Mouse (Mus musculus) frontal cortex, adult (tissue): ENCODE measurements around the gene 6430571L13Rik.
A peak's percentile ranks its signal among the peaks of the same experiment; 100 is the strongest.

Source experiments
- ATAC-seq: cut with Nextera tagmentation; 2 replicates; pipeline ENCODE4 v1.9.2; 2017; ENCODE audit warnings: mild to moderate bottlenecking, moderate library complexity, mixed read lengths; ENCODE audit not compliant: low TSS enrichment

Gene 6430571L13Rik

DNA sequence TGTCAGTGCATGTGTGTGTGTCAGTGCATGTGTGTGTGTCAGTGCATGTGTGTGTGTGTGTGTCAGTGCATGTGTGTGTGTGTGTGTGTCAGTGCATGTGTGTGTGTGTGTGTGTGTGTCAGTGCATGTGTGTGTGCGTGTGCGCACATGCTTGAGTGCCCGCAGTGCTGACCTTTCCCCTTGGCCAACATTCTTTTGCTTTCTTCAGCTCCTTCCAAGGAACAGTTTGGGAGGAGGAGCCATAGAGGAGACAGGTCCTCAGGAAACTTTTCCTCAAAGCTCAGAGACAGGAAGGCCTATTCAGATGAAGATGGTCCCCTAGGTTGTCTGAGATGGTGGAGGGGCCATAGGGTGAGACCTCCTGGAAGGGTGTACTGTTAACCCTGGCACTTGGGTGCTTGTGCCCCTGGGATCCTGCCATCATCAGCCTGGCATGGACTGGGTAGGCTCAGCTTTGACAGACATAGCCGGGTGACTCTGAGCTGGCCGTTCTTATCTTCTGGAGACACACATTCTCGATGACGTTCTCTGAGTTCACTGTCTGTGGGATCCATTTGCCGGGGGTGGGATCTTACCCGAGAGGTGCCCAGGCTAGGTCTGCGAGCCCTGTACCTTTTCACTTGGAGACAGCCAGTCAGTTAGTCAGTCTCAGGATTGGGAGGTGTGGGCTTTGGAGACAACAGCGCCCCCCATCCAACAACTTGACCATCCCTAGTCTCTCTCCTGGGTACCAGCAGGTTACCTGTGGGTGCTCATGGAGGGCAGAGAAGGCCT lies 33.1 kb upstream of the 6430571L13Rik start:
- no peak for ATAC-seq

DNA sequence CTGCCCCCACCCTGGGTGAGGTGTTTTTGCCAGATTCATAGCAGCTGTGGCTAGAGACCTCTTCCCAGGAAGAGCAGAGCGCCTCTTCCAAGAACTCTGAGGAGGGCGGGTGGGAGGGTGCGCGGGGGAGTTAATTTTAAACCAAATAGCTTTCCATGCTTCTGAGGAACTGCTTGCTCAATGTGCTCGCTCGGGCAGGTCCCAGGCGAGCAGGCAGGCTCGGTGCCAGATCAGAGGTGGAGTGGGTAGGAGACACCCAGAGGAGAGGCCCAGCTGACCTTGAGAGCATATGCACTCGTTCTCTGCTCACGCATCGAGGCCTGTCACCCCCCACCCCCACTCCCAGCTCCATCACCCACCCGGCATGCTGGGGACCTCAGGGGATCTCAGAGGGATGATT lies 32.5 kb upstream of the 6430571L13Rik start:
- ATAC-seq, result peak; percentile 53; the same call in 1 of the 2 replicates

DNA sequence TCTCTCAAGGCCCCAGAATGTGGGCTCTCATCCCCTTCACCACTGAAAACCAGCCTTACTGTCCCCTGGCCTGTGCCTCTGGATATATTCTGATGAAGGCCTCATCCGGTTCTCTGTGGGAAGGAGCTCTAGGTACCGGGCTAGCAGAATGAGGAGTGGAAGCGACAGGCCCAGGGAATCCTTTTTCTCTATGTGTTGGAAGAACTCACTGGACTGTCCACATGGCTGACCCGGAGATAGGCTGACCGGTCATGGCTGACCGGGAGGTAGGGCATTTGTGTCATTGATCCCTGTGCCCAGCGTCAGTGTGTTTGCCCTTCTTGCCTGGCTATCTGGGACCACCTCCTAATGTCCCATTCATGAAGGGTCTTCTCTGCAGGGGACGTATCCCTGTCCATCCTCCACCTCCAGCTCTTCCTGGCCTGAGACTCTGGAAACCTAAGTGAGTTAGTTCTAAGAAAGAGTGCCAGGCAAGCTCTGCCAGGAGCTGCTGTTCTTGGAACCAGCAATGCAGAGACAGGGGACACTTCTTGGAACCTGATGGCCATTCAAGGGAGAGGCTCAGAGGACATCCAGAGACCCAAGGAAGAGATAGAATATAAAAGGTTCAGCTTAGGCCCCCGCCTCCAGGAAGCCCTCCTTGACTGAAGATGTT lies 31.9 kb upstream of the 6430571L13Rik start:
- peak; percentile 29; the same call in 1 of the 2 replicates for ATAC-seq

DNA sequence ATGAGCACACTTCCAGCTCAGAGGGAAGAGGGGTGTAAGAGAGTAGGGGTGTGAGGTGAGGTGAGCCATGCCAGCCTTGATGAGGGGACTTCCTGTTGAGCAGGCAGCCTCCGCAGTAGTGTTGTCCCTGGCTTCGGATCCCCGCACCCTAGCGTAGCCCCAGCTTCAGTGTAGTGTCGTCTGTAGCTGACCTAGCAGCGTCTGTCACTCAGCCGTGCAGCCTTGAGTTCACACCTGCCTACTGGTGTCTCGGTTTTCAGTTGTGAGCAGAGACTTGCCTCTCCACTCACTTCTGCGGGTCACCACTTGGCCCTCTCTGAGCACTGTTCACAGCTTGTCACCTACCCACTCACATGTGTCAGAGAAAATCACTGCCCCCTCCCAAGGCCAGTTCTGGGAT lies 31.2 kb upstream of the 6430571L13Rik start:
- no peak for ATAC-seq

DNA sequence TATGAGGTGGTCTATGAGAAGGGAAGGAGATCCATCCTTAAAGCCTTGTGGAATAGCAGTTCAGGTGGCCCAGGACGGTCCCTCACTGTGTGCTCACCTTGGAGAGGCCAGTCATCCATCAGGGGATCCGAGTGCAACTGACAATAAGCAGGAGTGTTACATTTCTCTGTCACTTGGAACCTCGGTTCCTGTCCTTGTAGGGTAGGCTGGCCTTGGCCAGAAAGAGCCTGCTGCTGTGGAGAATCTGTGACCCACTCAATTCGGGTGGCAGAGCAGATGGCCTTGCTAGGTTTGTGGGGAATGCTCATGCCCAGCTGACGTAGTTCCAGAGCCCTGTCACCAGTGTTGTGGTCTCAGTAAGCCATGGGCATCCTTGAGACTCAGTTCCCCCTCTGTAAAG lies 30.8 kb upstream of the 6430571L13Rik start:
- no peak for ATAC-seq

DNA sequence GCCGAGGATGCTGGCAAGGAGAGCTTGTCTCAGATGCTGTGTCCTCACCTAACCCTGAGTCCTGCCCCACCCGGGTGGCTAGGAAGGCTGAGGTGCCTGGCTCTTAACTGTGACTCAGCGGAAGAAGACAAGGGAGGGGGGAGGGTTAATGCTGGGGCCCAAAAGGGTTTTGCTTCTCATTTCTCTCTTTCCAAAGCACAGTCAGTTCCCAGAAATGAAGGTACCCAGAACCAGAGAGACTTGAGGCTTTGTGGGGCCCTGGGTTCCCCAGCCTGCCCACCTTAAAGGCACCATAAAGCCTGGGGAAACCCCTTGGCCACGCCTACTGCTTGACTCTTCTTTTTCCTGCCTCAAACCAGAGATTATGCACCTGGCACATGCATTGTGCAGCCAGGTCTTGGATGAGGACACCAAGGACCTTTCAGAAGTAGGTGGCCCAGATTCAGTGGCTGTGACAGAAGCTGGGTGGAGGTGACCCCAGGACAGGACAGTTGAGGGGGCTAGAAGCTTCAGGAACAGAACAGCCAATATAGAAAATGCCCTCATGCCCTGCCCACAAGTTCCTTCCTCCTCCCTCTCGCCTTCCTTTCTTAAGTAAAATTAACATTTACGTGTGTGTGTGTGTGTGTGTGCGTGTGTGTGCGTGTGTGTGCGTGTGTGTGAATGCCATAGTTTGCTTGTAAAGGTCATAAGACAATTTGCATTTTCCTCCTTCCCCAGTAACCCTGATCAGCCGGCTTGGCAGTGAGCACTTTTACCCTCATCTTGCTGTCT lies 27.4 kb upstream of the 6430571L13Rik start:
- ATAC-seq, result no peak

DNA sequence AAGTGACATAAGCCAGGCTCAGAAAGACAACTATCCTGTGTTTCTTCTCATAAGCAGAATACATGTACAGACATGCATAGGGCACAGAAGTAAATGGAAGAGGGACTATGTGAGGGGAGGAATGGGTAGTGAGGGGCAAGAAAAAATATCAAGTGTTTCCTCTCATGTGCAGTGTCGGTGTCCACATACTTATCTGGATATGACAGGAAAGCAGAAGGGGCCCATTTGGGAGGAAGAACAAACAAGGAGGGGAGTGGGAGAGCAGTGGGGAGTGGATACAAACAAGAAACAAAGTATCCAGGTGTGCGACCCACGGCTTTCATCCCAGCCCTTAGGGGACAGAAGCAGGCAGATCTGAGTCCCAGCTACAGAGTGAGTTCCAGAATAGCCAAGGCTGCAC lies 26.5 kb upstream of the 6430571L13Rik start:
- ATAC-seq, result no peak

DNA sequence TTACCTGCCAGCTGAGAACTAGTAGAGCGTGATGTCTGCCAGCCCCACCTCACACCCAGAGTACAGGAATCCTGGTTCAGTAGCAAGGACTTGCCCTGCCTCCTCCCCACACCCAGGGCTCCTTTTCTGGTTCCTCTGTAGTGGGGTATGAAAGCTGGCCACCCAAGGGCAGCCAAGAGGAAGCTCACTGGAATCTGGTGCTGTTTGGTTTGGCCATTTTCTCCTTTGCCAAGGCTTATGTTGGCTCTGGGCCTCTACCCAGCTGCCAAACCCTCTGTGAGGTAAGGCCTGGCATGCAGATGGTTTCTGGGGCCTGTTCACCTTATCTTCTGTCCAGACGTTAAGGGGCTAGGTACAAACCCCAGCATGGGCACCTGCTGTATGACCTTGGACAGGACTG lies 24.6 kb upstream of the 6430571L13Rik start:
- ATAC-seq, result no peak

DNA sequence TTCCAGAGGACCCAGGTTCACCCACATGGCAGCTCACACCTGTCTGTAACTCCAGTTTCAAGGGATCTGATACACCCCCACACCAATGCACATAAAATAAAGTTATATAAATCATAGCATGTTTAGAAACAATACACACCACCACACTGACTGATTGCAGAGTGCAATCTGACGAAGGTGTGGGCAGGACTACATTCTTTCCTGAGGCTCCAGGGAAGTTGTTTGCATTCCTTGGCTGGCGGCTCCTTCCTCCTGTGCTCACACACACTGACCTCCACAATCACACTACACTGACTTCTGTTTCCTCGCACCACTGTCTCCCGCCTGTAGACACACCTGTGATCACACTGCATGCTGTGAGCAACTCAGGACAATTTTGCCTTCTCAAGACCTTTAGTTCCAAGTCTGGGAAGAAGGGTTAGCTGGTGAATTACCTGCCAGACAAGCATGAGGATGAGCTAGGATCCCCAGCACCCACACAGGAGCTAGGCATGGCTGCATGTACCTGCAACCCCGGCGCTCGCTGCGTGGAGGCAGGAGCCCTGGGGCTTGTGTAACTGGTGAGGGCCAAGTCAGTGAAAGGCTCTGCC lies 17.8 kb upstream of the 6430571L13Rik start:
- ATAC-seq, result no peak

DNA sequence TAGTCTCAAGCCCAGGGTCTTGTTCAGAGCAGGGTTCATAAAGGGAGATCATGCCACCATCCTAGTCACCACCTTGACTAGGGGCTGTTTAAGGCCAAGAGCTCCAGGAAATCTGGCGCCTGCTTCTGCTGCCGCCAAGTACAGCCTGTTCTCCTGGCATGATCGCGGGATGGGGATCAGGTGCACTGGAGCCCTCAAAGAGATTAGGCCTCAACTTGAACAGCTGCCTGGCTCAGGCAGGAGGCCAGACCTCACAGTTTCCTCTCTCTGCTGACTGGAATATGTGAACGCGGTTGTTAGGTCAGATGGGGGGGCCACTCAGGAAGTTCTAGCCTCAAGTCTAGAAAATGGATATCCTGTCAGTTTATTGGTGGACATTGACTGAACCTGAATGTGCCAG lies 16.8 kb upstream of the 6430571L13Rik start:
- ATAC-seq, result no peak

DNA sequence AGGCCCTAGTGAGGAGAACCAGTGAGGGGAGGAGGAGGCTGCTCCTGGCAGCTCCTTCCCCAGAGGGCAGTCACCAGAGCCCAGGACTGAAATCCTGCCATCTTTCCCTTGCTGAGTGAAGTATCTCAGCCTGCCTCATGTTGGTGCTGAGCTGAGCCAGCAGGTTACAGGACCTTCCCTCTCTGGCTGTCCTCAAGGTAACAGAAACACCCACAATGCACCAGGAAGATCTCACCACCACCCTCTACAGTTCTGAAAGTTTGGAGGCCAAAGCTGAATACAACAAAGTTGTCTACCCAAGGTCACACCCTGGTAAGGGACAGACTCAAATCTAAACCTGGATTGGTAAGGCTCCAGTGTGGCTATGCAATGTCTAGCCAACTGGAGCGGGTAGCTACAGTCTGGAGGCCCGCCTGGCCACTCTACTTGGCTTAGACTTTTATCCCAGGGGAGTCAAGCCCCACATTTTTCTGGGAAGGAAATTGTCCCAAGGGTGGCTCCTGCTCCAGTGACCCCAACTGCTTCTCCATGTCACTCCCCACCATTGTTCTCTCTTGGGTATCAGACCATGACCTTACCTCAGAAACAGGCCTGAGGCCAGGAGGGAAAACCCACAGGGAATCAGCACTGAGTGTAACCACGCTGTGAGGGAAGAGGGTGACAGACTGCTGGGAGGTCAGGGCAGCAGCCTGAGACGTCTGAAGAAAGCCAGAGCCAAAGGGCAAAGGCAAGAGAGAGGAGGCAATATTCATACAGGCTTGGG lies 15.4 kb upstream of the 6430571L13Rik start:
- ATAC-seq, result no peak

DNA sequence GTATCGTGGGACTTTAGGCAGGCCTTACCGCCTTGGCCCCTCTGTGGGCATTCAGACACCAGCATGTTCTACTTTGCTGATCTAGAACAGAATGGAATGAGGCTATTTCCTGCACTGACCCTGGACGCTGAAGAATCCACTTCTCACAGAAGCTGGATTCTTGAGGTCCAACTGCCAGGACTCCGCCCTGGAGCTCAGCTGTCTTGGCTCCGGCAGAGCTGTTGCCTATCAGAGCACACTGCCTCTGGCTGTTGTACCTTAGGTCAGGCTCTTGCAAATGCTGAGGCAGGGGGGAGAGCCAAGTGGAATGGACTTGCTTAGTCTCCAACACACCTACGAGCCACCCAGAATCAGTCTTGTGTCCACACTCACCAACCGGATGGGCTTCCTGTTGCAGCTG lies 14.5 kb upstream of the 6430571L13Rik start:
- ATAC-seq, result no peak

DNA sequence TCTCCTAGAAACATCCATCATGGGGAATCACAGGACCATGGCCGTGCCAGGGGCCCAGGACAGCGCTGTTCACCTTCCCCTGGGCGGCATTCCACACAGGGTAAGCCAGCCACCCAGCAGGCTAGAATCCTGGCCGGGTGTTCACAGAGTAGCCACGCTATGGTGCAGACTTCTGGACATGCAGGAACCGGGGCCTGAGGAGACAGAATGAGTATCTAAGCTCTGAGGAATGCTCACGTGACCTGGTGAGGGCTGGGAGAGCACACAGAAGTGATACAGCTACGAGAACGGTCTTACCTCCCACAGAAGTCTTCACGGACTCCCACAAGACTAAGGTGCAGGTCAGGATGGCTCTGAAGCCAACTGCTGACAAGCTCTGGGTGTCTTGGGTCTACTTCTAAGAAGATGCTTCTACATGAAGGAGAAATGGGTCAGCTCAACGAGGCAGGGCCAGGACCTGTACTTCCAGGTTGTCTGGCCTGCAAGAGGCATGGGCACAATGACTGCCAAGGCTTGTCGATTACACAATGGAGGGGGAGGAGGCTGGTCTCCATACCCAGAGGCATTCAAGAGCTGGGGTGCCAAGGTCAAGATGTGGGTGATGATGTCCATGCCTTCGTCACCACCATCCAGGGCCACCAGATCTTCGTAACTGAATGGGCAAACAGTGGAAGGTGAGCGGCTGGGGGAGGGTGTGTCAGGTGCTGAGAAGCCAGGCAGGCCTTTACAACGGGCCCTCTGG lies 12.4 kb upstream of the 6430571L13Rik start:
- ATAC-seq, result no peak

DNA sequence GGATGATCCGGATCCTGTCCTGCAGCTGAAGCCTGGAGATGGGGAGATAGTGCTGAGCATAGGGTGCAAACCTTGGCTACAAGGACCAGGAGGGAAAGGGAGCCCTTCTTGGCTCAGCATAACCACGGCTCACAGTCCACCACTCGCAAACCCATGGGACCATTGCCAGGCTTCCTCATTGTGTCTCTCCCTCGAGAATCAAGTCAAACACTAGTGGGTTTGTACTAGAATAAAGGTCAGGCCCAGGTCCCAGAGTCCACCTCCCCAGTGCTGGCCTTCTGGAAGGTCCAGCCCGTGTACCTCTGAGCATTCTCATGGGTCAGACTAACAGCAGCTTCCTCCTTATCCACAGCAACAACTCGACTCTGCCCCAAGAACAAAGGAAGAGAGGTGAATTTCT lies 9.6 kb upstream of the 6430571L13Rik start:
- no peak for ATAC-seq

DNA sequence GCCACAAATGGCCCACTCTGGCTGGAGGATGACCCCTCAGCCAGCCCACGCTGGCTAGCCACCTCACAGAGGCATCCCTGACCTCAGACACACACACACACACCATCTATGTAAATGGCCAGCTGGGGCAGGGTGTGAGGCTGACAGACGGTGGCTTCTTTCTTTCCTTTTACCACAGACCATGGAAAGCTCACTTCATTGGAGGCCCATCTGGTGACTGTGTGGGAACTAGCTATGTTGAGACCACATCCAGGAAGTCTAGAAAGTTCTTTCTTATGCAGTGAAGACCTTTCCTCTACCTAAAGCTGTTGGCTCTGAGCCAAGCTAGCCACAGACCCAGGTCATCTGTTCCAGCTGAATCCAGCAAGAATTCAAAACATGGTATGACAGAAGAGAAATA lies 6.7 kb upstream of the 6430571L13Rik start:
- ATAC-seq, result no peak

DNA sequence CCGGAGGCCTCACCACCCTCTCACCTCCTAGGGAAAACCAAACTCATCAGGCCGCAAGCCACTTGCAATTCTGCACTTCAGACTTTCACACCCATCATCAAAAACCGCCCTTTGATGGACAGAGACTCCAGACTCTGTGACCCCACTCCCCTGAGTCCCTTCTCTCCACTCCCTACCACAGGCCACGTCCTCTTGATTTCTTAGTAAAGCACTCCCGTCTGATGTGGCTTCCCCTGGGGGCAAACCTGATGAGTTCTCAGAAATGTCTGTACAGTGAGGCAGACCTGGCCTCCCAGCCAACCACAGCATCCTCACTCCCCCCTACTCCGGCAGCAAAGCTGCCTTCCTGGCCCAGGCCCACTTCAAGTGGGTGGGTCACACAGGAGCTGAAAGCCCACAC lies 6.0 kb upstream of the 6430571L13Rik start:
- ATAC-seq, result no peak

DNA sequence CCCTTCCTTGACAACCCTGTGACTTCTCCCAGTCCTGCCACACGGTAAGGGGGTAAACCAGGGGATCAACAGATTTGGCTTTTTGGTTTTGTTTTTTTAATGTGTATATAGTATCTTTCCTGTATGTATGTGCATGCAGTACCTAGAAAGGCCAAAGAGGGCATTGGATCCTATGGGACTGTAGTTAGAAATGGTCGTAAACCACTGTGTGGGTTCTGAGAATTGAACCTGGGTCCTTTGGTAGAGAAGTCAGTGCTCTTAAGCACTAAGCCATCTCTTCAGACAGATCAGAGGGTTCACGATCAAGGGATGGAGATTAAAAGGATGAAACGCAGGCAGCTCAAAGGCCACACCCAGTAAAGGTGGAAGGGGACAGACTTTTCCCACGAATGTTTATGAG lies 5.4 kb upstream of the 6430571L13Rik start:
- ATAC-seq, result no peak

DNA sequence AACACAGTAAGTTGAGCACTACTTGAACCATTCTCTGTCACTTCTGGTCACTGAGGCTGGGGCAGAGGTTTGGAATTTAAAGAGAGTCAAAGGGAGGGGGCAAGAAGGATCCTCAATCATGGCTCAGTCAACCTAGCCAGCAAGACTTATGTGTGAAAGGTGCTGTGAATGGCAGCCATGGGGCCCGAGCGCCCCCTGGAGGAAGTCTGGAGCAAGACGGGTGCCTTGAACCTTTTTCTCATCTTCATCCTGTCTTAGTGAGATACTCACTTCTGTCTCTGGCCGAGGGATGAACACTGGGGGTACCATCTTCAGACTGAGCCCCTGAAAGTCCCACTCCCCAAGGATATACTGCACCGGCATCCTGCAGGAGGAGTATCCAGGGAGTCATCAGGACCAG lies 4.5 kb upstream of the 6430571L13Rik start:
- no peak for ATAC-seq

DNA sequence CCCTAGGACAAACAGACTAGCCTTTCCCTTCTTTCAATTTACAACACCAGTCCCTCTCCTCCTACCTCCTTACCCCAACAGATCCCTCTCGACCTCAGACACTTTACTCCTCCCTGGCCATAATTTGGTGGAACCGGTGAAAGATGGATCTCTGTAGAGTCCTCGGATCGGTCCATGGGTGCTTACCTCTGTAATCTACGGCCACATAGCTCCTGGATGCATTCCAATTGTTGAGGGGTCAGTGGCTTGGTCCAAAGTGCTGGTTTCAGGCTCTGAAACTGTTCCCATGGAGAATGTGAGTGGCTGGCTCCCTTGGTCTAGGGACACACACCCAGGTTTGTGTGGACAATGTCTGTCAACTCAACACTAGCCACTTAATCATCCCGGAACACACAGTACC lies 4.0 kb upstream of the 6430571L13Rik start:
- ATAC-seq, result no peak

DNA sequence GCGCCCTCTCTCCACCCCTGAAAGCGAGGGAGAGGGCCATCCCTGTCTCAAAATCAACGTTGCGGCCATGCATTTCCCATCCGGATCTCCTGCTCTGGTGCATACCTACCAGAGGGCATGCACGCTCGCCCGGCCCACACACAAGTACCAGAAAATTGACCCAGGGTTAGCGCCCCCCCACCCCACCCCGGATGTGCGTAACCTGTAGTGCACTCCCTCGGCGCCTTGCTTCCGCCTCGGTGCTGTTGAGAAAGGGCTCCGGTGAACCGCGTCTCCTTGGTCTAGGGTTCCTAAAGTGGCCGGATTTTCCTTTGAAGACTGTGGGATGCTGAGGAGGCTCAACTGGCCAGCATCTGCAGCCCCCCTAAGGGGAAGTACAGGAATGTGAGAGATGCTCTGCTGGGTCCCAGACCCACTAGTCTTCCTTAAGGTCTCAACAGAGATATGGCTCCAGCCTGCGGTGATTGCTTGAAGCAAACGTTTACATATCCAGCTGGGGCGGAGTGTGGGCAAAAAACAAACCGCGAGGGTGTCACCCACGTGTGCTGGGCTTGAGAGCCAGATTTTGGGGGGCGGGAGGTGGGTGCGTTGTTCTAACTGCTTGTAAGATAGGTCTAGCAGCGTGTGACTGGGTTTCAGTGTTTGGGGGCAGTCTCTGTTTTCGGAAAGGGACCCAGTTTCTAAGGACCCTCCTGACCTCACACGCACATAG lies 2.1 kb upstream of the 6430571L13Rik start, which contains the start of gene Hemk1:
Gene Hemk1, minus strand, starts transcription at position 179 of the 712 bp plus-strand sequence.
- peak; percentile 70 for ATAC-seq
